Mouse (Mus musculus) liver, postnatal 0 days (tissue): ENCODE results near the gene Gm14391.
"Not testable (repeated sequence)": the region's sequence is repeated elsewhere in the genome, so short reads cannot be mapped to it uniquely, and the experiment has no call there.

ENCODE experiments used
- CTCF ChIP-seq: sonication (generic); IDR thresholded peaks from 2 replicates; pipeline ENCODE4 v1.5.1; 2016; ENCODE audit warnings: antibody characterized with exemption, low read depth
- EP300 ChIP-seq: IDR thresholded peaks from 2 replicates; pipeline ENCODE4 v1.6.1; 2016; ENCODE audit warnings: antibody characterized with exemption, low read depth, mild to moderate bottlenecking

DNA sequence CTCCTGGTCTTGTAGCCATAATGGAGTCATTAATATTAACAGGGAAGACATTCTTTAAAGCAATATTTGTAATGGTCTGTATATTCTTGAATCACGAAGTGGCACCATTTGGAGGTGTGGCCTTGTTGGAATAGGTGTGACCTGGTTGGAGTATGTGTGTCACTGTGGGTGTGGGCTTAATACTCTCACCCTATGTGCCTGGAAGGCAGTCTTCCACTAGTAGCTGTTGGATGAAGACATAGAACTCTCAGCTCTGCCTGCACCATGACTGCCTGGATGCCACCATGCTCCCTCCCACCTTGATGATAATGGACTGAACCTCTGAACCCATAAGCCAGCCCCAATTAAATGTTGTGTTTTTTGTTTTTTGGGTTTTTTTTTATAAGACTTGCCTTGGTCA, 27.7 kb downstream of the Gm14391 start:
- TF ChIP-seq CTCF, EP300: not testable (repeated sequence)
